Comparison of ENCODE assay signal across 10 mouse cellular contexts in the genomic region with DNA sequence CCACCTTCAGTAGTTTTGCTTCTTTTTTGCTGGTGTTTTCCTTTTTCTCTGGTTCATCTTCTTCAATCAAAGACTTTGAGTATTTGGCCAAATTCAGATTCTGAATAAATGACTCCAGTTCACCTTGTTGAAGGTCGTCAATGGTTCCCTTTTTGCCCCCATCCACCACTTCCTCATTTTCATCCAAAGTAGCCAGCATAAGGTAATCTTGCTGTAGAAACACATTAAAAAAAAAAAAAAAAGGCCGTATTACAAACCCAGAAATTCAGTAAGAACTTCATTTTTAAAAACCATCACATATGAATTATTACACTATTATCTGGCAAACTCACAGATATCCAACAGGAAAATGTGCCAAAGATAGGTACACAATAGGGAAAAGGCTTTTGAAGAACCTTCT. TPM values are rescaled to one million over a fixed set of nuclear protein-coding genes. Genes with fewer than 3 reads are reported as not detected.
A peak's percentile ranks its signal among the peaks of the same experiment; 100 is the strongest.
DNase-seq lines count a peak whose midpoint lies in the region; ATAC-seq and TF ChIP-seq lines count a peak whose summit lies in the region.
"Had no signal": no experiment of that assay in that cellular context is flagged by ENCODE, and none has a peak within 500 bp of the region (broad histone marks: within the 10 kb centered on the region; RNA-seq: fewer than 3 reads in every experiment).

No protein-coding gene starts in this region.

- no peak overlapping the region for H3ac ChIP-seq in C2C12 (ENCODE audit: control insufficient read depth, insufficient read length, low read depth)

- no peak for DNase-seq in heart, adult 18-20 months
- DNase-seq in testis, postnatal 14 days (ENCODE audit: low spot score), result no peak
- no peak for DNase-seq in thymus, adult 2 months
- DNase-seq: cerebellum, adult 2 months had no signal

- H3K27me3 ChIP-seq in heart, embryonic 11.5 days (ENCODE audit: control insufficient read depth, insufficient read depth, low read length), result no peaks in the 10 kb centered on the region
- no peaks in the 10 kb centered on the region for H3K27me3 ChIP-seq in C2C12 (ENCODE audit: control insufficient read depth, insufficient read depth, insufficient read length)
- H3K27me3 ChIP-seq in forebrain, embryonic 16.5 days (replicated peaks; ENCODE audit: control insufficient read depth, insufficient read depth, low read length), result no peaks in the 10 kb centered on the region
- no peaks in the 10 kb centered on the region for H3K27me3 ChIP-seq in liver, embryonic 16.5 days (ENCODE audit: control insufficient read depth, insufficient read depth, low read depth, low read length)
- no peaks in the 10 kb centered on the region for H3K27me3 ChIP-seq in thymus, adult 2 months (ENCODE audit: control insufficient read depth, insufficient read depth, low read length)

- H3K9me3 ChIP-seq in heart, embryonic 11.5 days (replicated peaks; ENCODE audit: control insufficient read depth, low read length), result no peaks in the 10 kb centered on the region
- H3K9me3 ChIP-seq in forebrain, embryonic 16.5 days (ENCODE audit: control insufficient read depth, low read length), result no peaks in the 10 kb centered on the region
- H3K9me3 ChIP-seq in liver, embryonic 16.5 days (replicated peaks; ENCODE audit: control insufficient read depth, low read length), result no peaks in the 10 kb centered on the region

- no peak for TF ChIP-seq CTCF in C2C12 (IDR thresholded peaks at IDR 0.05; ENCODE audit: control insufficient read depth, insufficient read depth, insufficient read length)
- no peak for TF ChIP-seq CTCF in thymus, adult 2 months (IDR thresholded peaks at IDR 0.05; ENCODE audit: borderline replicate concordance, control insufficient read depth, extremely low read depth, insufficient read depth, low read length, poor library complexity)

- WGBS in heart, embryonic 11.5 days (ENCODE audit: insufficient replicate concordance), result 73% methylated on average over 2 of the region's 2 CpGs
- 85% methylated on average over 2 of the region's 2 CpGs for WGBS in forebrain, embryonic 16.5 days
- 25% methylated on average over 2 of the region's 2 CpGs for WGBS in liver, embryonic 16.5 days (ENCODE audit: insufficient replicate concordance)
- 10% methylated on average over 2 of the region's 2 CpGs for WGBS in thymus, adult 2 months

- H3K27ac ChIP-seq in heart, embryonic 11.5 days (ENCODE audit: low read depth, low read length), result no peak overlapping the region
- no peak overlapping the region for H3K27ac ChIP-seq in forebrain, embryonic 16.5 days (ENCODE audit: low read length)
- no peak overlapping the region for H3K27ac ChIP-seq in liver, embryonic 16.5 days (ENCODE audit: low read length)
- no peak overlapping the region for H3K27ac ChIP-seq in thymus, adult 2 months (ENCODE audit: control insufficient read depth, insufficient read depth, low read length)

- peak overlapping the region; percentile 90 for H3K4me3 ChIP-seq in heart, embryonic 11.5 days (ENCODE audit: low read depth, low read length)
- H3K4me3 ChIP-seq in C2C12 (ENCODE audit: insufficient read depth, poor library complexity, severe bottlenecking), result peak overlapping the region; percentile 98
- H3K4me3 ChIP-seq in forebrain, embryonic 16.5 days (replicated peaks; ENCODE audit: low read length), result peak overlapping the region; percentile 96
- peak overlapping the region; percentile 95 for H3K4me3 ChIP-seq in liver, embryonic 16.5 days (ENCODE audit: low read depth, low read length)
- H3K4me3 ChIP-seq in thymus, adult 2 months (ENCODE audit: control insufficient read depth, insufficient read depth, low read length), result no peak overlapping the region

- peaks cover 31% of the 10 kb centered on the region for H3K79me3 ChIP-seq in C2C12 (ENCODE audit: low read depth)

- no peak for TF ChIP-seq POLR2A in thymus, adult 2 months (IDR thresholded peaks at IDR 0.05; ENCODE audit: control insufficient read depth, extremely low read depth, insufficient read depth, low read length, poor library complexity)

- peaks cover 15% of the 10 kb centered on the region for H3K36me3 ChIP-seq in heart, embryonic 11.5 days (ENCODE audit: control insufficient read depth, insufficient read depth, low read length)
- peaks cover 39% of the 10 kb centered on the region for H3K36me3 ChIP-seq in C2C12 (ENCODE audit: control insufficient read depth, insufficient read depth)
- peaks cover 24% of the 10 kb centered on the region for H3K36me3 ChIP-seq in forebrain, embryonic 16.5 days (ENCODE audit: control insufficient read depth, insufficient read depth)
- peaks cover 24% of the 10 kb centered on the region for H3K36me3 ChIP-seq in liver, embryonic 16.5 days (ENCODE audit: control insufficient read depth, insufficient read depth)
- peaks cover 36% of the 10 kb centered on the region for H3K36me3 ChIP-seq in thymus, adult 2 months (ENCODE audit: control insufficient read depth, insufficient read depth, low read length)

- H3K4me1 ChIP-seq in heart, embryonic 11.5 days (ENCODE audit: control insufficient read depth, insufficient read depth, low read length), result peaks cover 4% of the 10 kb centered on the region; the same call in 1 of the 2 replicates
- H3K4me1 ChIP-seq in forebrain, embryonic 16.5 days (replicated peaks; ENCODE audit: control insufficient read depth, insufficient read depth, low read length), result peaks cover 26% of the 10 kb centered on the region
- H3K4me1 ChIP-seq in liver, embryonic 16.5 days (ENCODE audit: control insufficient read depth, low read depth, low read length), result peaks cover 8% of the 10 kb centered on the region
- peaks cover 7% of the 10 kb centered on the region for H3K4me1 ChIP-seq in thymus, adult 2 months (replicated peaks; ENCODE audit: control insufficient read depth, insufficient read depth, low read length)

- peak overlapping the region; percentile 84 for H3K9ac ChIP-seq in heart, embryonic 11.5 days (ENCODE audit: low read depth, low read length)
- H3K9ac ChIP-seq in forebrain, embryonic 16.5 days (replicated peaks; ENCODE audit: low read depth, low read length), result no peak overlapping the region
- H3K9ac ChIP-seq in liver, embryonic 16.5 days (ENCODE audit: low read depth, low read length), result peak overlapping the region; percentile 78

- peaks cover 62% of the 10 kb centered on the region for H3K79me2 ChIP-seq in C2C12 (ENCODE audit: control insufficient read depth, insufficient read depth)

- H3K4me2 ChIP-seq in heart, embryonic 11.5 days, result peak overlapping the region; percentile 83
- H3K4me2 ChIP-seq in forebrain, embryonic 16.5 days (ENCODE audit: low read length), result peak overlapping the region; percentile 89
- H3K4me2 ChIP-seq in liver, embryonic 16.5 days (ENCODE audit: low read depth, low read length), result peak overlapping the region; percentile 91

- ATAC-seq in heart, embryonic 11.5 days (replicated peaks; ENCODE audit: insufficient number of reproducible peaks, low FRiP score, low TSS enrichment), result no peak
- ATAC-seq in forebrain, embryonic 16.5 days, result no peak
- ATAC-seq in liver, embryonic 16.5 days (ENCODE audit: low read depth), result no peak
- ATAC-seq in megakaryocyte-erythroid progenitor cell, adult 5-6 weeks (replicated peaks; ENCODE audit: low FRiP score, low TSS enrichment, poor library complexity, severe bottlenecking), result no peak

RNA-seq across cellular contexts. Expression of gene Cebpz, which starts 1.0 kb away (rescaled TPM):
- polyA plus RNA-seq in heart, embryonic 11.5 days (2014; fragmentation: Nextera tagmentation; extraction: Ambion mirVana), result 36.0 and 41.3 TPM in 2 replicates
- 10 to 100 TPM; 22.1 to 24.4 TPM for total RNA-seq in heart, adult 18-20 months (2021)
- polyA plus RNA-seq in C2C12 (2012; fragmentation: generic; extraction: Trizol), result 11.3 TPM
- polyA plus RNA-seq in forebrain, embryonic 16.5 days (2015; fragmentation: Nextera tagmentation; extraction: Ambion mirVana), result 50.5 and 58.2 TPM in 2 replicates
- 22.5 and 22.9 TPM in 2 replicates for polyA plus RNA-seq in liver, embryonic 16.5 days (2015; fragmentation: Nextera tagmentation; extraction: Ambion mirVana)
- total RNA-seq in megakaryocyte-erythroid progenitor cell, adult 5-6 weeks (2014; fragmentation: Nextera tagmentation), result 62.6 and 67.9 TPM in 2 replicates
- total RNA-seq in megakaryocyte-erythroid progenitor cell, adult 5-6 weeks (2017), result 258 and 277 TPM in 2 replicates
- 8.0 and 10.8 TPM in 2 replicates for polyA plus RNA-seq in thymus, adult 2 months (2012; rRNA removed)

RNA-seq across cellular contexts. Expression of gene Ndufaf7, which starts 1.1 kb away (rescaled TPM):
- 62.1 and 66.6 TPM in 2 replicates for polyA plus RNA-seq in heart, embryonic 11.5 days (2014; fragmentation: Nextera tagmentation; extraction: Ambion mirVana)
- total RNA-seq in heart, adult 18-20 months (2021), result 10 to 100 TPM; 41.2 to 51.6 TPM
- polyA plus RNA-seq in C2C12 (2012; fragmentation: generic; extraction: Trizol), result 13.0 TPM
- 67.7 and 68.9 TPM in 2 replicates for polyA plus RNA-seq in forebrain, embryonic 16.5 days (2015; fragmentation: Nextera tagmentation; extraction: Ambion mirVana)
- 22.7 and 23.6 TPM in 2 replicates for polyA plus RNA-seq in liver, embryonic 16.5 days (2015; fragmentation: Nextera tagmentation; extraction: Ambion mirVana)
- total RNA-seq in megakaryocyte-erythroid progenitor cell, adult 5-6 weeks (2014; fragmentation: Nextera tagmentation), result 61.8 and 78.8 TPM in 2 replicates
- 56.8 and 62.7 TPM in 2 replicates for total RNA-seq in megakaryocyte-erythroid progenitor cell, adult 5-6 weeks (2017)
- 5.4 and 5.5 TPM in 2 replicates for polyA plus RNA-seq in thymus, adult 2 months (2012; rRNA removed)

RNA-seq across cellular contexts. Expression of gene Cebpzos, which starts 19.6 kb away (rescaled TPM):
- polyA plus RNA-seq in heart, embryonic 11.5 days (2014; fragmentation: Nextera tagmentation; extraction: Ambion mirVana), result 77.6 and 81.6 TPM in 2 replicates
- total RNA-seq in heart, adult 18-20 months (2021), result 10 to 100 TPM; 69.4 to 71.8 TPM
- 25.6 TPM for polyA plus RNA-seq in C2C12 (2012; fragmentation: generic; extraction: Trizol)
- polyA plus RNA-seq in forebrain, embryonic 16.5 days (2015; fragmentation: Nextera tagmentation; extraction: Ambion mirVana), result 100 and 108 TPM in 2 replicates
- 43.0 and 45.0 TPM in 2 replicates for polyA plus RNA-seq in liver, embryonic 16.5 days (2015; fragmentation: Nextera tagmentation; extraction: Ambion mirVana)
- total RNA-seq in megakaryocyte-erythroid progenitor cell, adult 5-6 weeks (2014; fragmentation: Nextera tagmentation), result 33.7 and 46.9 TPM in 2 replicates
- 52.9 and 97.9 TPM in 2 replicates for total RNA-seq in megakaryocyte-erythroid progenitor cell, adult 5-6 weeks (2017)
- polyA plus RNA-seq in thymus, adult 2 months (2012; rRNA removed), result 5.7 and 5.8 TPM in 2 replicates

RNA-seq across cellular contexts. Expression of gene Sult6b1, which starts 29.1 kb away (rescaled TPM):
- polyA plus RNA-seq in heart, embryonic 11.5 days (2014; fragmentation: Nextera tagmentation; extraction: Ambion mirVana), result 0.27 and 0.33 TPM in 2 replicates
- not detected for total RNA-seq in heart, adult 18-20 months (2021)
- 0.04 TPM for polyA plus RNA-seq in C2C12 (2012; fragmentation: generic; extraction: Trizol)
- not detected in 2 replicates for polyA plus RNA-seq in forebrain, embryonic 16.5 days (2015; fragmentation: Nextera tagmentation; extraction: Ambion mirVana)
- 0.05 TPM in 1 of 2 replicates, not detected in the other for polyA plus RNA-seq in liver, embryonic 16.5 days (2015; fragmentation: Nextera tagmentation; extraction: Ambion mirVana)
- not detected in 2 replicates for total RNA-seq in megakaryocyte-erythroid progenitor cell, adult 5-6 weeks (2014; fragmentation: Nextera tagmentation)
- total RNA-seq in megakaryocyte-erythroid progenitor cell, adult 5-6 weeks (2017), result not detected in 2 replicates
- not detected in 2 replicates for polyA plus RNA-seq in thymus, adult 2 months (2012; rRNA removed)
- total RNA-seq: left cerebral cortex, postnatal 14 days had no signal

RNA-seq across cellular contexts. Expression of gene Eif2ak2, which starts 53.5 kb away (rescaled TPM):
- 6.4 and 9.5 TPM in 2 replicates for polyA plus RNA-seq in heart, embryonic 11.5 days (2014; fragmentation: Nextera tagmentation; extraction: Ambion mirVana)
- total RNA-seq in heart, adult 18-20 months (2021), result 1 to 10 TPM; 9.3 to 9.6 TPM
- 2.4 TPM for polyA plus RNA-seq in C2C12 (2012; fragmentation: generic; extraction: Trizol)
- polyA plus RNA-seq in forebrain, embryonic 16.5 days (2015; fragmentation: Nextera tagmentation; extraction: Ambion mirVana), result 2.2 and 3.1 TPM in 2 replicates
- 5.9 and 6.9 TPM in 2 replicates for polyA plus RNA-seq in liver, embryonic 16.5 days (2015; fragmentation: Nextera tagmentation; extraction: Ambion mirVana)
- 30.1 and 37.5 TPM in 2 replicates for total RNA-seq in megakaryocyte-erythroid progenitor cell, adult 5-6 weeks (2014; fragmentation: Nextera tagmentation)
- total RNA-seq in megakaryocyte-erythroid progenitor cell, adult 5-6 weeks (2017), result 54.7 and 66.3 TPM in 2 replicates
- 3.6 and 4.9 TPM in 2 replicates for polyA plus RNA-seq in thymus, adult 2 months (2012; rRNA removed)
